Mouse (Mus musculus) kidney, adult 18-20 months (tissue): ENCODE measurements around the gene Anpep.

Experiments used
- DNase-seq: peaks from one replicate; pipeline ENCODE4 v3.0.0; 2021

Anpep gene

GRCm38 (mm10) chr7:79866294-79867000 lies 5.6 kb upstream of the Anpep start:
- no peak for DNase-seq

DNA sequence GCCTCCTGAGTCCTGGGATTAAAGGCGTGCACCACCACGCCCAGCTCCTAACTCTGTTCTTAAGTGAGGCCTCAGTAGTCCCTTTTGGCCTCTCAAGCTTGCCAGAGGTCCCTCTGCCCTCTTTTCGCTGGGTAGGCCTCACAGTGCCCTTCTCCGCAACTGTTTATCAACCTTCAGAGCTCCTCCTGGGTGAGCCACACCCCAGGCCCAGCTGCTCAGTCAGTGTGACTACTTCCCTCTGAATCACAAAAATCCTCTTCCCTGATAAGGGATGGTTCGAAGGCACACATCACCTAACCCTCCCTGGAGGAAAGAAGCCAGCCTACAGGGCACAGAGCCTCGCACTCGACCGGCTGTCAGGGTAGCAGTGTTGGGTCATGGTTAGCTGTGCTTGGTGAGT lies 935 bp upstream of the Anpep start:
- no peak for DNase-seq

DNA sequence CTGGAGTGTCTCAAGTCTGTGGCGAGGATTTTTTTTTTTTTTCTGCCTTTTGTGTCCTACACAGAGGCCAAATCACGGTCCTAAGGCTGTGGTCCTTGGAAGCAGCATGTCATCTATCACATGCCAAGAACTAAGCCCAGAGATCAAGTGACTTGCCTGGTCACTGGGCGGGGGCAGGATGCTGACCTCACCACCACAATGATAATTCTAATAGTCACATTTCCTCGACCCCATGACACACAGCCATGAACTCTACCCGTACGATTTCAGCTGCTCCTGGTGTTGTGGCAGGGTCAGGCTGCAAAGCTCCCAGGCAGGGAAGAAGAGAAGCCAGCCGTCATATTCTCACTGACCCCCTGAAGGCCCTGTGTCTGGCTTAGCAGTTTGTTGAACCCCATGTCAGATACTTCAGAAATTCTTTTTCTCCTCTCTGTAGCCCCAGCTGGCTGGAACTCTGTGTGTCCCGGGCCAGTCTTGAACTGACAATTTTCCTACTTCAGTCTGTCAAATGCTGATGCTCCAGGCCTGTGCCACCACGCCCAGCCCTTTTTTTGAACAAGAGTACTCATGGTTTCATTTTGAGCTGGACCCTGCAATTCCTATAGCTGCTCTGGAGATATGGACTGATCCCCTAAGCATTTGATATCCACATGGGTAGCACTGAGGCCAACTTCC lies 1.8 kb downstream of the Anpep start:
- DNase-seq, result no peak

GRCm38 (mm10) chr7:79858202-79858934 lies 2.5 kb downstream of the Anpep start:
- DNase-seq, result no peak

GRCm38 (mm10) chr7:79856305-79856704 lies 4.6 kb downstream of the Anpep start:
- no peak for DNase-seq

DNA sequence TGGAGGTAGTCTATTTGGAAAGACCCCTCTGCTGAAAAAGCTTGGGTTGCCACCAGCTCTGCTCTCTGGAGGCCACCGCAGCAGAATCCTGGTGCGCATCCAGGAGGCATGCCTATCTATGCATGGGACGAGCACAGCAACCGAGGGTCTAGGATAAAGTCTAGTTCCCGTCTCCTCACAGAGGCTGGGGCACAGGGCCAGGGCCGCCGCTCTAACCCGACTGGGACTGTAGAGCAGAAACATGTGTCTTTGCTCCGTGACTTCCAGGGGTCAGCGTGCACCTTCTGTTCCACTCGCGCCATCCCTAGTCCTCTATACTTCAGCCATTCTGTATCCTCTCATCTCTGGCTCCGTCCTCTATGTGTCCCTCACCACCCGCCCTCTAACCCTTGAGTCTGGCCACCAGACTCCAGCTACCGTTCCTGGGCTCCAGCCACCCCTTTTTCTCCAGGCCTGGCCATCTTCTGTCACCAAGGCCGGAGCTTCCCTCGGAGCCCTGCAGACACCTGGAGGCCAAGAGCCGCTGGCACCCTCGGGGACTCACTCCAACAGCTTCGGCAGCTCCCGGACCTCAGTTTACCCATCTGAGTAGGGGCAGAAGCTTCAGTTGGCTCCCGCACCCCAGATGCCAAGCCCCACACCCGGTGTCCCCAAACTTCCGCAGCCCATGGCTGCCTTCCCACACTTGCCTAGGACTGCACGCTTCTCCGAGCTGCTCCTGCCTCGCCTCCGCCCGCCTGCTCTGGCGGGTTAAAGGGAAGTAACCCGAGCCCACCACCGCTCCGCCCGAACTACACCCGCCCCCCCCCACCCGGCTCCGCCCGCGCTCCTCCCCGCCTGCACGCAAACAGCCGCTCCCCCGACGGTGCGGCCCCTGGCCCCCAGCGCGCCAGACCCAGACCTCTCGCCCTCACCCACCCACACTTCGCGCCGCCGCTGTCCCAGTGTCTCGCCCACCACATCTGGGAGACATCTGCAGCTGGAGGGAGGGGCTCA lies 13.1 kb downstream of the Anpep start:
- DNase-seq, result no peak

DNA sequence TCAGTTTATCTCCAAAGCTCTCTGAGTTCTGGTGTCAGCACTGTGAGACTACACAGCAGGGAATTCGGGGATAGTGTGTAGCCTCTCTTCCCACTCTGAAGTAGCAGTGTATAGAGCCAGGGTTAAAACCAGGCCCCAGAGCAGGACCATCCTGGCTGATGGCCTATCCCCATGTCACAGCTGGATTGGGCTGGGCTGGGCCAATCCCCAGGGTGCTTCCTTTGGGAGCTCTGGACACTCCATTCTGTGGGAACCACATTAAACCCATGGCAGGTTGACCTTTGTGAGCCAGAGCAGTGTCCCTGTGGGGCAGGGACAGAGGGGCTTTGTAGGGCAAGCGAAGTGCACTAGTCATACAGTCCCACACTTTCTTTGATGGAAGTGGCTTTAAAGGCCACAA lies 14.5 kb downstream of the Anpep start:
- no peak for DNase-seq

DNA sequence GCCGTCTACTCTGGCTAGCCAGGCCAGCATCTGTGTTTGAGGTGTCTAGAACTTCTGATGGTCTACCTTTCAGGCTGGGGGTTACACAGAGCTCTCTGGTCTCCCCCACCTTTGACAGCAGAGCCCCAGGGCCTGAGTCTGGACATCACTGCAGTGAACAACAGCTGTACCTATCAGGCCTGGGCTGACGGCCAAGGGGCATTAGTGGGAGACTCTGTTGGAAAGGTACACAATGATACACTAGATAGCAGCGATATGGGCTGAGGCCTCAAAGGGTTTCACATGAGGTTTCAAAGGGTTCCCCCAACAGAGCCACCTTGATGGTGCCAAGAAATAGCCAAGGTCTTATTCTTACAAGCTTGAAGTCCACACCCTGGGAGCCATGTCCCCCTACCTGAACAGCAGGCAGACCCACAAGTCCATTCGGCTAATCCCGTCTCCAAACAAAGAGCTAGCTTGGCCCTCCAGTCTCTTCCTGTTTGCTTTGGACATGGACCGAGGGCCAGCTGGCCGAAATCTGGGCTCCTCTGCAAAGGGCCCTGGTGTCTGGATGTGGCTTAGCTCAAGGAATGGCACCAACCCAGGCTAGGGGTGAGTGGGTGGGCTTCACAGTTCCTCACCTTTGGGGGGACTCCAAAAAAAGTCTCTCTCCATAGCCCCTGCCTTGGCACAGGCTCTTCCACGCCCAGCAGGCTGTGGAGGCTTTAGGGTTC lies 16.6 kb downstream of the Anpep start:
- DNase-seq, result peak; percentile 23

DNA sequence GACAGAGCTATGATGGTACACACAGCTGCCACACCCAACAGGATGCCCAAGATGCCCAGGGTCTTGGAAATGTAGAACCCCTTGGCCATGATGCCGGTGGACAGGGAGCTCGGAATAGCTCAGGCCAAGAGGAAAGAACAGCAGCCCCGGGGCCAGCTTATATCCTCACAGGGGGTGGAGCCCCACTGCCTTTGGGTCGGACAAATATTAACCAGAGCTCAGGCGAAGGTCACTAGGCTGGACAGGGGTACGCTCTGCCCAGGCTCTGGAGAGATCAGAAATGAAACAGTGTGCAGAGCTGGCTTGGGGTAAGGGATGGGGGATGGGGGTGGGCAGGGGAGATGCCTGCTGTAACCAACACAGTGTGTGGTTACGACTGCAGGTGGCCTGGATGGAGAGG lies 18.7 kb downstream of the Anpep start:
- DNase-seq, result peak; percentile 82

DNA sequence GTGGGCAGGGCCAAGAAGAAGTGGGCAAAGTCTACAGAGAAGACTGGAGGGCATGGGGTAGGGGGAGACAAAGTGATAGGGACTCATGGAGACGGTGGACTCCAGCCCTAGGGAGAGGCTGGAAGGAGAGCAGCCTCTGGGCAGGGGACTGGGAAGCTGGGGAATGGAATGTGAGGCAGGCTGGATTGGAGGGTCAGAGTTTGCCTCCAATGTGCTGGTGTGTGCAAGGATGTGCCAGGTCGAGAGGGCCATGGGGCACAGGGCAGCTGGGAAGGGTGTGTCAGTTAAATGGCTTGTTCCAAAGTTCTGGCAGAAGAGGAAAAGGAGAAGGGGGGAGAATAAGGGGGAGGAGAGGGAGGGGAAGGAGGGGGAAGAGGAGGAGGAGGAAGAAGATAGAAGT lies 23.6 kb downstream of the Anpep start:
- peak; percentile 60 for DNase-seq

- DNase-seq, result no peak
Observed at GRCm38 (mm10) chr7:79835196-79835595, 25.7 kb downstream of the Anpep start.

DNA sequence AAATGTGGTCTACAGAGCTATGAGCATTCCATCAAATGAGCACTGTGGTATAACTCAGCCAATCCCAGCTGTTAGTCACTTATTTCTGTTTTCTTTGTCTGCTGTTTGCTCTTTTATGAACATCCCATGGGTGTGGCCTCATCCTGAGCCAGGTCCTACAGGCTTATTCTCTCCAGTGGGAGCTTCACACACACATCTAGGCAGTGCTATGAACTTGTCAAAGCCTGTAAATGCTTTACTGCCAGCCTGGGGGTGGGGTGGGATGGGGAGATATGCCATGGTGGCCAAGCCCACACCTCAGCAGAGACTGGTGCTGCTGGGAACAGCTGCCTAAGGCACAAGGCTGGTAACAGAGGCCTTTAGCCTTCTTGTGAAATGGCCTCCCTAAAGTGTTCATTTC lies 27.9 kb downstream of the Anpep start:
- DNase-seq, result no peak

- DNase-seq, result peak; percentile 26
Observed at GRCm38 (mm10) chr7:79831585-79831984, 29.3 kb downstream of the Anpep start.

GRCm38 (mm10) chr7:79831145-79831544 lies 29.7 kb downstream of the Anpep start:
- no peak for DNase-seq

- DNase-seq, result peak; percentile 66
Observed at GRCm38 (mm10) chr7:79828341-79828740, 32.5 kb downstream of the Anpep start.

GRCm38 (mm10) chr7:79822092-79822695 lies 38.7 kb downstream of the Anpep start:
- no peak for DNase-seq

DNA sequence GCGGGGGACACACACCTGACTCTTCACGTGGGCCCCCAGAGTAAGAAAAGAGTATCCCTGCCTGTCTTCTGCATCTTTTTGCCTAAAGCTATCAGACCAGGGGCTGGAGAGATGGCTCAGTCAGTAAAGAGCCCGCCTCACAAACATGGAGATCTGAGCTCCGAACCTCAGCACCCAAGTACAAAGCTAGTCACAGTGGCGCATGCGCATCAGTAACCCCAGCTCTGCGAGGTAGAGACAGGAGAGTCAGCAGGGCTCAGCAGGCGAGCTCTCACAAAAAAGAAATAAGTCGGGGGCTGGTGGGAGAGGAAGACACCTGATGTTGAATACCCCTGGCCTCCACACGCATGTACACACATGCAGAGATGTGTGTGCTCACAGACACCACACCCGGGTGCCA lies 40.9 kb downstream of the Anpep start:
- no peak for DNase-seq

GRCm38 (mm10) chr7:79819515-79819914 lies 41.3 kb downstream of the Anpep start:
- DNase-seq, result no peak

DNA sequence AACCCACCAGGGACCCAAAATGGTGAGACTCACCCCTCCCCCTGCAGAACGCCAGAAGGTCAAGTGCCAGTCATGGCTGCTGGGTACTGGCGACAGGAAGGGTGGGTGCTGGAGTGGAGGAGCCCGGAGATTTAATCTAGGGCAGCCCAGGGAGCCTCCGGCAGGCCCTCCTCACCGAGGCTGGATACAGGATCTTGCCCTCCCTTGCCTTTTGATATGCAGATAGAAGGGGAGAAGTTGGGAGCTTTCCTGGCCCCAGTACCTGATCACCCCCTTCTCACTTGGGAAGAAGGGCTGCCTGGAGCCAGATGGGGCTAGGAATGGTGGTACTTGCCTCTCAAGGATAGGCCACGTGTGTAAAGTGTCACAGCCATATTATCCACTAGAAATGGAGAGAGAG lies 42.5 kb downstream of the Anpep start:
- DNase-seq, result no peak

DNA sequence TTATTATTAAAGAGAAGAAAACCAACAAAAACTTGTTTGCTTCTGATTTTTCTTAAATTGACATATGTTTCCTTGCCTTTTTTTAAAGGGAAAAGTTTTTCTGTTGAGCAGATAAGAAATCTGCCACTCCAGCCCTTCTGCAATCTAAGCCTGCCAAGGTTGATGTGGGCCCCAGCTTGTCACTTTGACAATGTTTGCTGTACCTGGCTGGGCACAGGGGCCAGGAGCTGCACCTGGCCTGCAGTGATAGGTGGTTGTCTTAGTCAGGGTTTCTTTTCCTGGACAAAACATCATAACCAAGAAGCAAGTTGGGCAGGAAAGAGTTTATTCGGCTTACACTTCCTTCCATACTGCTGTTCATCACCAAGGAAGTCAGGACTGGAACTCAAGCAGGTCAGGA lies 47.5 kb downstream of the Anpep start:
- DNase-seq, result no peak
